Mouse (Mus musculus) ovary, postnatal 36 days (tissue): ENCODE measurements around the gene Lama4.

Experiments used
- DNase-seq: peaks from one replicate; pipeline ENCODE4 v3.0.0; 2022; ENCODE audit warnings: low spot score, mixed read lengths

Gene Lama4

GRCm38 (mm10) chr10:39049581-39050294 is 84.4 kb downstream of the Lama4 start:
- no peak for DNase-seq

- DNase-seq = no peak
Observed at GRCm38 (mm10) chr10:39056050-39056449, 90.7 kb downstream of the Lama4 start.

DNA sequence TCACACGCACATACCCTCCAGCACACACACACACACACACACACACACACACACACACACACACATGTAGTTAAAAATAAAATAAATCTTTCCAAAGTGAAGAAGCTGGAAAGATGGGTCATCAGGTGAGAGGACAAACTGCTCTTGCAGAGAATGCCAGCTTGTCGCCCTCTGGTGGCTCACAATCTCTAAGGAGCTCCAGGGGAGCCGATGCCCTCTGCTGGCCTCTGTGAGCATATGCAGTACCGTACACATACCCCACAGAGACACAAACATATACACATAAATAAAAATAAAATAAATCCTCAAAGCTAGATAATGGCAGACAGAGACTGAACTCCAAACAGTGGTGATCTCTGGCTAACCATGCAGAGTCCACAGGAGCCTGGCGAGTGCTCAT is 99.4 kb downstream of the Lama4 start:
- peak; percentile 17 for DNase-seq

GRCm38 (mm10) chr10:39065449-39065848 is 100.1 kb downstream of the Lama4 start:
- no peak for DNase-seq

DNA sequence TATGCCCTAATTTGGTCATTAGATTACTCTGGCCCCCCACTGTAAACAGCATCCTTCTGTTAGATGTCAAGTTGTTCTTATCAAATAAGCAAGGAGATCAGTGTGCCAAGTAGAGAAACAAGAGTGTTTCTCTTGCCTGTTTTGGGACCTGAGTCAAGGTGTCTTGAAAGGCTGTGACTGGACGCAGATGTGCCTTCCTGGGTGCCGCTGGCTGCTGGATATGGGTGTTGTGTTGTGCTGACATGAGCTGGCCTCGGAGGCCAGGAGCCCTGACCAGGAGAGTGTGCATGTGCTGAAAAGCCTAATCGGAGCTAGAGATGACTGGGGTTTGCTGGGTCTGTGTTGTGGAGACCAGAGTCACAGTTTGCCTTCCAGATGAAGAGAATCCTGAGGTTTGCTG is 100.7 kb downstream of the Lama4 start:
- no peak for DNase-seq

- DNase-seq = peak; percentile 52
Observed at GRCm38 (mm10) chr10:39066962-39067361, 101.6 kb downstream of the Lama4 start.

- no peak for DNase-seq
Observed at GRCm38 (mm10) chr10:39072048-39072447, 106.7 kb downstream of the Lama4 start.

- no peak for DNase-seq
Observed at GRCm38 (mm10) chr10:39096981-39097380, 131.7 kb downstream of the Lama4 start.

GRCm38 (mm10) chr10:39098746-39099145 is 133.4 kb downstream of the Lama4 start:
- DNase-seq = no peak

DNA sequence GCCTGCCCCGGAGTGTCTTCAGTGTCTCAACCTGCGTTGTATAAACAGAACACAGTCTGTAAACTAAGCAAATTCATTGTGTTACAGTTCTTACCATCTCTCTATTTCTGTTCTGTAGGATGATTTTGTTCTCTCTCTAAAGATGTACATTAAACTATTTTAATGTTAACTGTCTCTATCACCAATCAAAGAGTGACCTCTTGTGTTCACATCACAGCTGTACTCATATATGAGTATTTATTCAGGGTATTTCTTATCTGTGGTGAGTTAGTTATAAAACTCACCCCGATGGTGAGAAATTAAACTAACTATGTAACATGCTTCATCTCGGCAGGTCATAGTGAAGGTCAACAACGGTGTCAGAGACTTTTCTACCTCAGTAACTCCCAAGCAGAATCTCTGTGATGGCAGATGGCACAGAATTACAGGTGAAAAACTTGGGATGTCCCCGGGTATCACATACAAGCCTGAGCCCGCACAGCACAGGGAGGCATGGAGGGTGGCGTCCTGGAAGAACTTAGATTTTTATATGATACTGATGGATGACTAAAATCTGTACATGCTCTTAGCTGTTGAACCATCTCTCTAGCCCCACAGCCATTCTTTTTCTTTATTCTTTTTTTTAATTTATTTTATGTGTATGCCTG is 139.6 kb downstream of the Lama4 start:
- DNase-seq = no peak

DNA sequence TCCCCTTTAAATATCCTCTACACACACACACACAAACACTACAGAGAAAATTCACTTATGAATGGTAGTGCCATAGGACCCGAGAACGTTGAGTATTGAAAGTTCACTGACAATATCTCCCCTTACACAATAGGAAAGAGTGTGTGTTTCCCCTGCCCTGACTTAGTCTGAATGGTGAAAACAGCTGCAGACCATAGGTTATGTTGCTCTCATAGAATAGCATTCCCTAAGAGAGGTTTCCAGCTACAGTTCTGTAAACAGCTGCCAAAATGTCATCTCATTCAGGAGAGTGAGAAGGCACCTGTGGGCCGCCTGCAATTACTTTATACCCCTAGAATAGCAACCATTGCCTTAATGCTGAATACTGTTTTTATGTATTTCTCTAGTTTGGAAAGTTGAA is 141.1 kb downstream of the Lama4 start:
- no peak for DNase-seq

- DNase-seq = no peak
Observed at GRCm38 (mm10) chr10:39106935-39107334, 141.6 kb downstream of the Lama4 start.

DNA sequence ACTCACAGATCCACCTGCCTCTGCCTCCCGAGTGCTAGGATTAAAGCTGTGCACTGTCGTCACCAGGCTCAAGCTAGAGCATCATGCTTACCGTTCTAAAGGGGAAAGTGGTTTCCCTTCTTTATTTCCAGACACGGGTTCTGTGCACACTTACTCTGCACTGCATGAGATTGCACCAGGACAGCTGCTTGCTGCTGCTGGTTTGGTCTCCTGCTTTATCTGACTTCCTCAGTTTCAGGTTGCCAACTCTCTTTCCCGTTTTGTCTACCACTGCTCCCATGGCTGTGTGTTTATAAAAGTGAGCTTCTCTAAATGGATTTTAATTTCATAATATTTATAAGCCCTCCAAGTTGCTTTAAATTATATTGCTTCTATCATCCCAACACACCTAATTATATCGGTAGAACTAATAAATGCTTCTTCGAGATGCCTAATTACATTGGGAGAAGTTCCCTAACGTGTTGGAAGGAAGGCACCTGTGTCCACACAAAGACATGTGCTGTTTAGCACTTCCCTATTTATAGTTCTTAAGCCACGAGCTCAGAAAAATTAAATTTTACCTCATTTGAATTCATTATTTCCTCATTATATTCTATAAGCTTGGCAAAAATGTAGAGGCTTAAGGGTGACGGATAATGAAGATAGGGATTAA is 143.6 kb downstream of the Lama4 start:
- DNase-seq = no peak

DNA sequence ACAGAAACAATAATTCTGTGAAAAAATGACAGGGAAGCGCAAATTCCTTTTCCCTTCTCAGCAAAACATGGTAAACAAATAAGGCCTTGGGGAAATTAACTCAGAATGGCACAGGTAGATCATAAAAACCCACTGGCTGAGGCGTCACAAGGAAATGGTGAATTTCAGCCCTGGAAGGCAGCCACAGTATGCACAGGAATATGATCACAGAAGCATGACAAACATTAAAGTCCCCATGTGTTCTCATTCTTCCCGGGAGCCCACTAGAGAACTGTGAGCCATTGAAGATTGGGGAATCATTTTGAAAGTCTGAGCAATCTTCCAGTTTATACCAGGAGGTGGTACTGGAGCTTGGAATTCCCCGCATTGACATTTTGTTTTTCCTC is 144.2 kb downstream of the Lama4 start:
- no peak for DNase-seq

- no peak for DNase-seq
Observed at GRCm38 (mm10) chr10:39121412-39121811, 156.1 kb downstream of the Lama4 start.

DNA sequence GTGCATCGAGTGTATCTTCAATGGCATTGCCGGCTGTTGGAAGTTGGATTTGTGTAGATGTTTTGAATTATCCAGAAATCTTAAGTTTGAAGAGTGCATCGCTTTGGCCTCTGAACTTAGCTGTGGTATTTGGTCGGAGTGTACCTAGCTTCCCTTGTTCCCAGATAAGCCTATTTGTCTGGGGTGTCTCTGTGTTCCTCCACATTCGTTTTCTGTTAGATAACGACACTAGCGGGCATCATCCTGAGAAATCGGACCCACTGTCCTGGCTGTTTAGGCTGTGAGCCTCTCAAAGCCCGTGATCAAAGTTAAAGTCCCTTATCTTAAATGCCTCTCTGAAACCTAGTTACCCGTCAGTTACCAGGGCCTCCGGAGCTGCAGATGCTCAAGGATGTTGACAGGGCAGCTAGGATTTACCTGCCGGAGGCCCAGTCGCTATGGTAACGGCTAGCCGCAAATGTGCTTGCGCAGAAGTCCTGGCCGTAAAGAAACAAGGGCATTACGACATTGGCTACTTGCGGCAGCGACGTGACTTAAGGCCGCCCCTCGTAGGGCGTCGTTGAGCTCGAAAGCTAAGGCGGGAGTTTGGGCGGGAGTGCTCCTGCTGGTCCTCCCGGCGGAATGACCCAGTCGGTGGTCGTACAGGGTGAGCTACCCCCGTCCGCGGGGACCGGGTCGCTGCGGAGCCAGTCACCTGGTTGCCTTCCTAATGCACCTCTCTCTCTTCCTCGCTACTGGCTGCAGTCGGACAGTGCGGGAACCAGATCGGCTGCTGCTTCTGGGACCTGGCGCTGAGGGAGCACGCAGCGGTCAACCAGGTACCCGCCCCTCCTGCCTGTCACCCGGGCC is 168.4 kb downstream of the Lama4 start, which contains the start of the genes Fam229b and Tube1:
Fam229b (minus strand) TSS at position 453 of the 849 bp plus-strand sequence.
Tube1 (plus strand) TSS at position 515 of the 849 bp plus-strand sequence.
- peak; percentile 83 for DNase-seq

DNA sequence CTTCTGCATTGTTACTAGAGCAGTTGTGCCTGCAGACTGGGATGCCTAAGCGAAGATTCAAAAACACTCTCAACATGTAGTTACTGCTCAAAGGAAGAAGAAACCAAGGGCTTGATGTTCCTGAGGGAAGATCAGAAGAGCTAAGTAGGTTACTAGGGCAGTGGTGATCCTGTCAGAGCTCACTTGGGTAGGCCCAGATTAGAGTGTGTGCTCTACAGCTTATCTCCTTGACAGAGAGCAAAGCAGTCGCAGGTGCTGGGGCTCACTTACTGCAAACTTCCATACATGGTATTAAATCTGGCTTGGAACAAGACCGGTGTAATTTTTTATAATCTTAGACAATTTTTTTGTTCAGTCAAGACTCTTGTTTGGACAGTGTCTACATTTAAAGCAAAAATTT is 172.5 kb downstream of the Lama4 start:
- no peak for DNase-seq

DNA sequence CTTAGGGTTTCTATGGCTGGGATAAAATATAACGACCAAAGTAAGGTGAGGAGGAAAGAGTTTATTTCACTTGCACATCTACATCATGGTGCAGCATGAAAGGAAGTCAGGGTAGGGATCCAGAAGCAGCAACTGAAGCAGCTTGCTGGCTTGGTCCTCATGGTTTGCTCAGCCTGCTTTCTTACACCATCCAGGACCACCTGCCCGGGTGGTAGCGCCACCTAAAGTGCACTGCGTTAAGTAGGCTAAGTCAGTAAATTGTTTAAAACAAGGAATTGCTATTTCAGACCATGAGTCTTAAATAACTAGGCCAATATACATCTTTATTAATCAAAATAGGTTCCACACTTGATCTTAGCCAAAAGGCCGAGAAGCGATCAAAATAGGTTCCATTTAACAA is 173.4 kb downstream of the Lama4 start:
- DNase-seq = no peak

DNA sequence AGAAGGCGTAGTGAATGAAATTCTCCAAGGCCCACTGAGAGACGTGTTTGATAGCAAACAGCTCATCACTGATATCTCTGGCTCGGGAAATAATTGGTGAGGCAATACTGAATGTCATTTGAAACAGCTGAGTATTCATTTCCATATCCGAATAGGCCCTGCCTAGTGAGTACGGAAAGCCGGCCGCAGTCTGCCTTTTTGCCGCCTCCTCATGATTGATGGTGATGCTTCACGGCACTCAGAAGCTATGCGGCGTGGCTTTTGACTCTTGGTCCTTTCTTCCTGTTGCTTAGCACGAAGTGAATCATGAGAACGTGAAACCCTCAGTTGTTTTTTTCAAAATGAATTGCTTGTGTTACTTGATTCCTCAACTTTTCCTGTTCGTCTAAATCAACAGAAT is 175.5 kb downstream of the Lama4 start:
- no peak for DNase-seq

DNA sequence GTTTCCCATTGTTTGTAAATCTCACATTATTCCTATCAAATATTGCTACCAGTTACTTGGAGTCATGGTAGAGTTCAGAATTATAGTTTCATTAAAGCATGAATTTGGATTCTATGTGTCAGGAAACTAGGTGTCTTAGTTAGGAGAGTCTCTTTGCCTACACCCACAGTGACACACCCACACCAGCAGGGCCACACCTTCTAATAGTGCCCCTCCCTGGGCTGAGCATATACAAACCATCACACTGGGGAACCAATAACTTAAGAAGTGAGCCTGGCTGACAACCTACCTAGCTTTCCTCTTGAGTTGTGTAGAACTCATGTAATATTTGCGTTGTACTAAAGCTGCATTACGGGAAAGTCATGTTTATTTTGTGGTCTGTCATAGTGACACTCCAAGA is 176.1 kb downstream of the Lama4 start:
- no peak for DNase-seq

GRCm38 (mm10) chr10:39142216-39142615 is 176.9 kb downstream of the Lama4 start:
- DNase-seq = no peak

DNA sequence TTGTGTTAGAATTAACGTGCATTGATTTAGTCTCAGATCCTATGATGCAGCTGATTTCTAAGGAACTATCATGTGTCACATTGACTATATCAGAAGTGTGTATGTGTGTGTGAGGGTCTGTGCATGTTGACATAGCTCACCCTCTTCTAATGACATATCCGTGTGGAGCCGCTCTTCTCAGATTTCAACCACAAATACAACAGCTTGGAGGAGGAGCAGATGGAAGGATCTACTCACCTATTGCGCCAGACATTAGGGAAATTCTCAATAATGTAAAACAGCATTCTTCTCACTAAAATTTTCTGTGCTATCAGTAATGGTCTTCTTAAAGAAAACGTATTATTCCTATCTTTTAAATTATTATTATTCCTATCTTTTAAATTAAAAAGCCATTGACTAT is 191.4 kb downstream of the Lama4 start:
- no peak for DNase-seq
